Mouse (Mus musculus): Measurements from ENCODE around the gene Orc4. TPM values are rescaled to one million over a fixed set of nuclear protein-coding genes. Genes with fewer than 3 reads are reported as not detected.
"Not testable (repeated sequence)": the region's sequence is repeated elsewhere in the genome, so short reads cannot be mapped to it uniquely, and the experiment has no call there.

Gene Orc4
- total RNA-seq (2021): 10 to 100 TPM; 46.9 to 65.6 TPM
- polyA plus RNA-seq (2012; rRNA removed): 1.5 and 2.3 TPM in 2 replicates
- long read RNA-seq, full-length matches to known transcripts: 14 of 22 reads
- long read RNA-seq, partial matches to known transcripts: 0 of 22 reads
- long read RNA-seq, other reads (novel, unspliced or antisense): 8 of 22 reads

GRCm38 (mm10) chr2:48950252-48950315, at the start of gene Orc4:
Gene Orc4 (minus strand): TSS chr2:48950277.
- no peak for DNase-seq

DNA sequence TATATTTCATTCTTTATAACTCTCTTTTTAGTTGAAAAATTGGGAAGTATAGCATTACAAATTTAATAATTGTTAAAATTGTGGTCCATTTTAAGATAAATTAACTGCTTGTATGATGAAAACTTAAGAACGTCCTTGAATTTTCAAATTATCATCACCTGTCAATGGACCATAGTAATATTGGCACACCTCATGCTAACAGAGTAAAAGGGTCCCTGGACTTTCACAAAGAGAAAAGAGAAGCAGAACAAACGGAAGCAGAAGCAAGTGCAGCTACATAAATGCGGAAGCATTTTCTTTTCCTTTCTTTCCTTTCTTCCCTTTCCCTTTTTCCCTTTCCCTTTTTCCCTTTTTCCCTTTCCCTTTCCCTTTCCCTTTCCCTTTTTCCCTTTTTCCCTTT, 40.2 kb upstream of the Orc4 start:
- no peak for DNase-seq

DNA sequence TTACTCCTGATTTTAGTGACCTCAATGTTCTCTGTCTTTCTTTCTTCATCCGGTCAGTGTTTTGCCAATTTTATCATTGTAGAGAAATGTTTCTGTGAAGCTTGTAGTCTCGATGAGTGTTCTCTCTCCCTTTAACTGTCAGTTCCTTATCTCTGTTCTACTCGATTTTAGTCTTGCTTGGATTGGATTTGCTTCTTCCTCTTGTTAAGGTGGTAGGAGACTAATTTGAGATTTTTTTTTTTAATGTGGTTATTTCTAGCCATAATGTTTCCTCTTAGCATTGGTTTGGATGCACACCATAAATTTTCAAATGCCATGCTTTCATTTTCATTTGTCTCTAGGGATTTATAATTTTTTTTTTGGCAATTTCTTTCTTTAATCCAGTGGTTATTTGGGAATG, 28.8 kb upstream of the Orc4 start:
- no peak for DNase-seq

DNA sequence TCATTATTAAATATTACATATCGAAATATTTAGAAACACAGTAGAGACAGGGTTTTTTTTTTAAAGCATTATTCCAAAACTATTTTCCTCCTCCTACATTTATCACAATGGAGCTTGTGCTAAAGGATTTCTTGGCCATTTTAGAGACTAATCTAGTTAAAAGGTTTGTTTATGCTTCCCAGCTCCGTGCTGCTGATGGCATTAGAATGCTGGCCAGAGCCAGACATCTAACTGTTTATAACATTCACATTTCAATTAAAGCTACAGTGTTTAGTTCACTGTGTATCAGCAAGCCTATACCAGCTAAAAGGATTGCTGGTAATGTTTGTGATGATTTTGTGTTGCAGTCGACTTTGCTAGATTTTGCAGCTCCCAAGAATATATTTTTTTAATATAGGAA, 6.5 kb upstream of the Orc4 start:
- DNase-seq: no peak

DNA sequence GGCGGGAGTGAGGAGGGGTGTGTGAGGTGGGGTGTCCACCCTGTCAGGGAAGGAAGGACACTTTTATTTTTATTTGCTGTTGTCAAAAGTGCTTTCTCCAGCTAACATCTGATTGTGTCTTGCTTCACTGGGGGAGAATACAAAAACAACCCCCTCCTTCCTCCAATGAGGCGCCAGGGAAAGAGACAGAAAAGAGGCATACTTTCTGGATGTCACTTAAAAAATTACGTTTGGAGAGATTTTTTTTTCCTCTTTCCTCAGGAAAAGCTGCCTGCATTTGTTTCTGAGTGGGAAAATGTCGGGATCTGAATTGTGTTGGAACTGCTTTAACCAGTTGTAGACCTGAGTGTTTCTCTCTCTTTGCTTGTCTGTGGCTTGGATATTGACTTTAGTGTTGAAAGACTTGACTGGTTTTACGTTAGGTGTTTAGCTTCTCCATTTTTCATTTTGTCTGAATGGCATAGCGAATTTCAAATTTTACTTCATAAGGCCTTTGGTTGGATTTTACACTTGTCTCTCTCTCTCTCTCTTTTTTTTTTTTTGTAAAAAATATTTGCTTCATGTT, 321 bp upstream of the Orc4 start:
- no peak for DNase-seq

DNA sequence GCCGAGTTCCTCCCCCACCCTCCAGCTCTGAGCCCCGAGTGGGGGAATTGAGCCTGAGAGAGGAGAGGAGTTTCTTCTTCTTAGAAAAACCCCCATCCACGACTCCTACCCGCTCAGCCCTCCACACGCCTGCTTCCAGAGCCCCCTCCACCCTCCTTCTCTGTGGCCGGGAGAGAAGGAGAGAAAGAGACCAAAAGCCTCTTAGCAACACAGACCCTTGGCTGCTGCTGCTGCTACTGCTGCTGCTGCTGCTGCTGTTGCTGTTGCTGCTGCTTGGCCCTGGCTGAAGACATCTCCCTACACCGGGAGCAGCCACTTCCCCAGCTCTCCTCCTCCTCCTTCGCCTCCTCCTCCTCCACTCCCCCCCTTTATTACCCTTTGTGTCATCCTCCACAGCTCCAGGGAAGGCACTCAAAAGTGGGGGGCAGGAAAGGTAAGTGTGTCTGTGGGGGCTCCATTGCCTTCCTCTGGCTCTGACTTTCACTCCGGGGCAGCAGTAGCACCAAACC, 280 bp downstream of the Orc4 start:
- peak; percentile 74 for DNase-seq

GRCm38 (mm10) chr2:48948841-48949584, 1.1 kb downstream of the Orc4 start, which contains the start of gene Mbd5:
Gene Mbd5 (plus strand): TSS chr2:48949508.
- peak; percentile 99 for DNase-seq

GRCm38 (mm10) chr2:48947761-48948160, 2.3 kb downstream of the Orc4 start:
- no peak for DNase-seq

GRCm38 (mm10) chr2:48935058-48935457, 15.0 kb downstream of the Orc4 start:
- no peak for DNase-seq

DNA sequence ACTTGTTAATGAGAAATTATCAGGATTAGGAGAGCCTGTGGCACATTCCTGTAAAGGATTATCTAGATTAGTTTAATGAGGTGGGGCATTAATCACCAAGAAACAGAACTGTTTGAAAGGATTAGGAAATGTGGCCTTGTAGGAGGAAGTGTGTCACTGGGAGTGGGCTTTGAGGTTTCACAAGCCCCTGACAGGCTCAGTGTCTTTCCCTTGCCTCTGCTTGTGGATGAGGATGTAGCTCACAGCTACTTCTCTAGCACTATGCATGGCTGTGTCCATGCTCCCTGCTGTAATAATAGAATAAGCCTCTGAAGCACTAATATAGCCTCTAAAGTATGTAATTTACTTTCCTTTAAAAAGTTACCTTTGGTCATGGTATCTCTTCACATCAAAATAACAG, 34.2 kb downstream of the Orc4 start:
- DNase-seq: no peak

DNA sequence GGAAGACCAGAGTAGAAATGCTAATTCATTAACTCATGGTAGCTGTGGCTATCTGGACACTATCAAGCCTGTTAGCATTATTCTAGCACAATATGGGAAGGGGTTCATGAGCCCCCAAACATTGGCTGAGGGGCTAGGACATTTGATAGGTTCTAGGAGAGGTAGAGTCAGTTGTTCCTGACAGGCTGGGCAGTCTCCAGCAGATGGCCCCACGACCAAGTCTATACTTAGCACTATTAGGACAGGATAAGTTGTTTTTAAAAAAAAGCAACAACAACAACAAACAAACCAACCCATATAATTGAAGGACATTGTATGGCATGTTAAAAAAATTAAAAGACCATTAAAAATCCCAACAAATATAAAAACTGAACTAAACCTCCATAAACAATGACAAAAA, 35.9 kb downstream of the Orc4 start:
- no peak for DNase-seq

DNA sequence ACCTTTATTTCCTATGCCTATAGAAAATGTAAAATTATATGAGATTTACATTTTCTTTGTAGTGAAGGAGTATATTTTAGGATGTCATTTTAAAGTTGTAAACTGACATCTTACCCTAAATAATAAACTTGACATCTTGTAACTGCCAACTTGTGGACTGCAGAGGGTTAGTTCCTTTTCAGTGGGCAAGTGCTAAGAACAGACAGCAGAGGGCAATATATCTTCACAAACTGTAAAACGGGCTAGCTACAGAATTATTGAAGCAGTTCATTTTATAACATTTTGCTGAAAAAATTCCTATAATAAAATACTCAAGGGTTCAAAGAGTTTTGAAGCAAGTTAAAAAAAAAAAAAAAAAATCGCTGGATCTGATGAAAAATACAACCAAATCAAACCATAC, 41.2 kb downstream of the Orc4 start:
- no peak for DNase-seq

GRCm38 (mm10) chr2:48895186-48895585, 54.9 kb downstream of the Orc4 start:
- DNase-seq: no peak

DNA sequence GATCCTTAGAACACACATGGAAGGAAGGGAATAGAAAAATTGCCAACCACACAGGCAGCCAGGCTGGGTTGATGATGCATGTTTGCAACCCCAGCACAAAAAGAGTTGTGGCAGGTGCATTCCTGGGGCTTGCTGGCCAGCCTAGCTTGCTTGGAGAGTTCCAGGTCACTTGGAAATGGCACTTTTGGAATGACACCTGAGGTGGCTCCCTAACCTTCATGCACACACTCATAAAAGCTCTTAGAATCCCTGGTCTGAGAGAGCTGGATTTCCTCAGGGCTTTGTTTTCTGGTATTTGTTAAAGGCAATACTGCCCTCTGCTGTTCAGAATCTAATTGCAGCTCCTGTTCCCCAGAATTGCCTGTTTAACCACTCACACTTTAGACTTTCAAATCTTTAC, 64.1 kb downstream of the Orc4 start:
- peak; percentile 40 for DNase-seq

GRCm38 (mm10) chr2:48868199-48868913, 81.7 kb downstream of the Orc4 start:
- DNase-seq: no peak

GRCm38 (mm10) chr2:48865596-48865995, 84.5 kb downstream of the Orc4 start:
- not testable (repeated sequence) for DNase-seq

Other genes with a start within 250 kb of the Orc4 start
- gene Acvr2a, start 136.2 kb downstream of the Orc4 start, total RNA-seq (2021): 10 to 100 TPM; 15.3 to 18.5 TPM
- gene Acvr2a, start 136.2 kb downstream of the Orc4 start, polyA plus RNA-seq (2012; rRNA removed): 3.6 and 4.0 TPM in 2 replicates
- 10 to 100 TPM; 40.9 to 47.2 TPM for gene Mbd5, start 769 bp downstream of the Orc4 start, total RNA-seq (2021)
- 4.1 and 10.8 TPM in 2 replicates for gene Mbd5, start 769 bp downstream of the Orc4 start, polyA plus RNA-seq (2012; rRNA removed)

All from adrenal gland, adult 2 months (tissue).